Mouse (Mus musculus): ENCODE measurements around the gene Galnt6.
"Not testable (repeated sequence)": the region's sequence is repeated elsewhere in the genome, so short reads cannot be mapped to it uniquely, and the experiment has no call there.

Gene Galnt6

DNA sequence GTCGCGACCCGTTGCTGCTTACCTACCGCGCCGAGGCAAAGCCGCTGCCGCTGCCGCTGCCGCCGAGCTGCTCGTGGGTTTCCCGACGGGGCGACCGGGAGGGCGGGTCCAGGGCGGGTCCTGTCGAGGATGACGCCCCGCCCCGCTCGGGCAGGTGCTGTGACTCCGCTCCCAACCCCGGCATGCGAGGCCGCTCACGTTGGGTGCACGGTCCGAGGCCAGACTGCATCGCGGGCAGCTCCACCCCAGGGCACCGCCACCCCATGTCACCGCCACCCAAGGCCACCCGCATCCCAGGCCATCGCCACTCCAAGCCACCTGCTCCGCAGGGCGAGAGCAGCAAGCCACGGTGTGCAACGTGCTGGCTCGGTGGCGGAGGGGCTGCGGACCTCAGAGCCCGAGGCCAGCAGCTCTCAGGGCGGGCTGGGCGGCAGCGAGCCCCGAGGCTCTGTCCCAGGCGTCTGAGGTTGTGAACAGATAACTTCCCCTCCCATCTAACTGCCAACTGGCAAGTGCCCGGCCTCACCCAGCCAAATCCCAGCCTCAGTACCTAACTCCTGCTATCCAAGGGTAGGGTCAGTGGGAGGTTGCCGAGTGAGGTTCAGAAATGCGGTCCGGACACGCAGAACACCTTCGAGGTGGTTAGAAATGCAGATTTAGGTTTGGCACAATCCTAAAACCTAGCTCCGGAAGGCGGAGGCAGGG, at the start of gene Galnt6:
Gene Galnt6, minus strand, starts transcription at position 96 of the 705 bp plus-strand sequence.
- no peak for ATAC-seq (ENCODE audit: low TSS enrichment)

GRCm38 (mm10) chr15:100777020-100778016, 48.1 kb upstream of the Galnt6 start:
- peak; percentile 72 for ATAC-seq (ENCODE audit: low TSS enrichment)

DNA sequence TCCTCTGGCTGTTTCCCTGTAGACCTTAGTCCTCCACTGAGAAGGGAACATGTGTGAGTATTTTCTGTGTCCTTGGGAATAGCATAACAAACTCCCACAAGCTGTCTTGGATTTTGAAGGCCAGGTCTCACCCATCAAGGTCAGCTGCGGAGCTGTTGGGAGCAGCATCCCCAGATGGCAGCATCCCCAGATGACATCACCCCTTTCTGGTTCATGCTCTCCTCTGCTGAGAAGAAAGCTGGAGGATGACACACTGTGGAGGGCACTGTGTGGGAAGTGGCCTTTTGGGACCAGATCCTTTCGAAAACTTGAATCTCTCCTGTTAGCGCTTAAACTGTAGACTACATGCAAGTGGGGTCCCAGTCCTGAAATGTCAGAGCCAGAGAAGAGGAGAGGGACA, 47.2 kb upstream of the Galnt6 start:
- no peak for ATAC-seq (ENCODE audit: low TSS enrichment)

DNA sequence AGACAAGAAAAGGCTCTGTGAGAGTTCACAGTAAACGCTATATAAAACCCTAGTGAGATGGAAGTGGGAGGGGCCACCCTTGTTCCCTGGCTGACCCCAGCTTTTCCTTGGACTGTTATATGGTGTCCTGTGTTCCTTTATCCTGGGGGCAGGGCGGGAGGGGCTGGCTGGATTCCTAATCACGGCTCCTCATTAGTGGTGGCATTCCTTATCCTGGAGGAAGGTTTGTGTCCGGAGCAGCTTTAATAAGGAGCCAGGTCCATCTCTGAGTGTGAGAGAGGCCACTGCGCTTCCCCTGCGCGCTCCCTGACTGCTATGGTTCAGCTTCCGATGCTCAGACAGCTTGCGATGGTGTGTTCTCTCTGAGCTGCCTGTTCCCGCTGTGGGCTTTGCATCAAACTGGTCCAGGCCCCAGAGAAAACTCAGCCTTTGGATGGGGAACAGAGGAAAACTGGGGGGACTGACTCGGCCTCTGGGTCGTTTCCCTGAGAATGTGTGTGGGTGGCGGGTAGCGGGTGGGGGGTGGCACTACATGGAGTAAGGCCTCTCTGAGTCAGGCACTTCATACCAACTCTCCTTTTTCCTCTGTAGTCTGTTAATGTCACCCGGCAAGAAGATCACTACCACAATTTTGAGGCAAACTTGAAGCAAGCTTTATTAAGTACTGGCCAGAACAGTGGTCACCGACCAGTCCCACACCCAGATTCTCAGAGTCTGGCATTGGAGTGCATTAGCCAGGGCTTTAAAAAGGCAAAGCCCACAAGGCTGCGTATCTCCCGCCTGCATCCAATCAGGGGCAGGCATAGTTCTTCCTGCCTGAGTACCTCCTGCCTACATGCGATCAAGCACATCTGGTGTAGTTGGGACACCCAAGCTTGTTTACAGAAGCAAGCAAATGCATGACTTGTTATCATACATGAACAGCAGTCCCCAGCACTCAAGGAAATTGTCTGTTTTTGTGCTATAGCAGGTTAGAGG, 46.3 kb upstream of the Galnt6 start:
- ATAC-seq (ENCODE audit: low TSS enrichment) = no peak

DNA sequence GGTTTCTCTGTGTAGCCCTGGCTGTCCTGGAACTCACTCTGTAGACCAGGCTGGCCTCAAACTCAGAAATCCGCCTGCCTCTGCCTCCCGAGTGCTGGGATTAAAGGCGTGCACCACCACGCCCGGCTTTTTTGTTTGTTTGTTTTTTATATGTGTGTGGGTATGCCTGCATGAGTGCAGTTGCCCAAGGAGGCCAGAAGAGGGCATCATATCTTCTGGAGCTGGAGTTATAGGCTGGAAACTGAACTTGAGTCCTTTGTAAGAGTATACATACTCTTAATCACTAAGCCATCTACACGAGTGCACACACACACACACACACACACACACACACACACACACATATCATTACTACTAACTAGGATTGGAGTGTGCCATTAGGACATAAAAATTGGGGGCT, 44.7 kb upstream of the Galnt6 start:
- ATAC-seq (ENCODE audit: low TSS enrichment) = not testable (repeated sequence)

DNA sequence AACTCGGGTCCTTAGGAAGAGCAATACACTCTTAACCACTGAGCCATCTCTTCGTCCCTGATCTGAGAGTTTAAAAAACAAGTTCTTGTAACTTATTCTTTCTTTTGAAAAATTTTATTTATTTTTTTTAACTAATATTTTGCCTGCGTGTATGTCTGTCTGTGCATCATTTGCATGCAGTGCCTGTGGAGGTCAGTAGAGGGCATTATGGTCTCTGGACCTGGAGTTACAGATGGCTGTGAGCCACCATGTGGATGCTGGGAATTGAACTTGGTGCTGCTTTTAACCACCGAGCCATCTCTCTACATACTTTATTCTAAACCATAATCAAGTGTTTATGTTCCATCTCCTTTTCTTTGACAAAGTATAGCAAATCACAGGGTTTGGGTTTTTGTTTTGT, 43.5 kb upstream of the Galnt6 start:
- no peak for ATAC-seq (ENCODE audit: low TSS enrichment)

DNA sequence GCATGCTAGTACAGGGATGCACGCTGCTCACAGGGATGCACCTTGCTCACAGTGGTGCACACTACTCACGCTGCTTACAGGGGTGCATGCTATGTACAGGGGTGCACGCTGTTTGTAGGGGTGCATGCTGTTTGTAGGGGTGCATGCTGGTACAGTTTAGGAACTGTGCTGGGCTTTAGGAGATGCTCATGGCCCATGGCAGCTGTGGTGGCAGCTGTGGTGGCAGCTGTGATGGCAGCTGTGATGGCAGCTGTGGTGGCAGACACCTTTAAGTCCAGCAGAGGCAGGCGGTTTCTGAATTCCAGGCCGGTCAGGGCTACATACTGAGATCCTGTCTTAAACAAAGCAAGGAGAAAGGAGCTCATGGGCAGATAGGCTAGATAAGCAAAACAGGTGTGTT, 41.2 kb upstream of the Galnt6 start:
- no peak for ATAC-seq (ENCODE audit: low TSS enrichment)

DNA sequence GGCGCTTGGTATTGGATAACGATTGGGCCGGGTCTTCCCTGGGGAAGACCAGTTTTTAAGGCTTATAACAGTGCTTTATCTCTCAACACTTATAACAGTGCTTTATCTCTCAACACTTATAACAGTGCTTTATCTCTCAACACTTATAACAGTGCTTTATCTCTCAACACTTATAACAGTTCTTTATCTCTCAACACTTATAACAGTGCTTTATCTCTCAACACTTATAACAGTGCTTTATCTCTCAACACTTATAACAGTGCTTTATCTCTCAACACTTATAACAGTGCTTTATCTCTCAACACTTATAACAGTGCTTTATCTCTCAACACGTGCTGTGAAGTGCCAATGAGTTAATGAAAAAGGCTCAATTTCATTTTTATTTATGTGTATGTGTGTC, 39.8 kb upstream of the Galnt6 start:
- not testable (repeated sequence) for ATAC-seq (ENCODE audit: low TSS enrichment)

- no peak for ATAC-seq (ENCODE audit: low TSS enrichment)
These were observed 38.7 kb upstream of the Galnt6 start for GRCm38 (mm10) chr15:100767851-100768250.

DNA sequence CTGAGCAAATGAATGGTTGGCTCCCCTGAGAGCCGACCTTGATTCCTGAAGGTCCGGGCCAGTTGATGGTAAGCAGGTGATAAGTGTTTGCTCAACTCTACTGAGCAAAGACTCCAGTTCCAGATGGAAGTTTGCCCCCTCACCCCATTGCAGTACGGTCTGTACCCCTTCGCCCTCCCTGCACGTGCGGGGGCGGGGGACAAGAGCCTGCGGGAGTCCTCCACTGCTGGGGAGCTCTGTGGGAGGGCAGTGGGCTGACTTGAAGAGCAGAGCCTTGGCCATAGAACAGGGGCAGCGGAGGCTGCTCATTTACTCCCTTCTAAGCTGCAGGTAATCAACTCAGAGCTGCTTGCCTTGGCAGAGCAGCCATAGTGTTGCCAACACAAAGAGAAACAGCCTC, 37.6 kb upstream of the Galnt6 start:
- no peak for ATAC-seq (ENCODE audit: low TSS enrichment)

- no peak for ATAC-seq (ENCODE audit: low TSS enrichment)
These were observed 35.2 kb upstream of the Galnt6 start for GRCm38 (mm10) chr15:100764163-100764951.

DNA sequence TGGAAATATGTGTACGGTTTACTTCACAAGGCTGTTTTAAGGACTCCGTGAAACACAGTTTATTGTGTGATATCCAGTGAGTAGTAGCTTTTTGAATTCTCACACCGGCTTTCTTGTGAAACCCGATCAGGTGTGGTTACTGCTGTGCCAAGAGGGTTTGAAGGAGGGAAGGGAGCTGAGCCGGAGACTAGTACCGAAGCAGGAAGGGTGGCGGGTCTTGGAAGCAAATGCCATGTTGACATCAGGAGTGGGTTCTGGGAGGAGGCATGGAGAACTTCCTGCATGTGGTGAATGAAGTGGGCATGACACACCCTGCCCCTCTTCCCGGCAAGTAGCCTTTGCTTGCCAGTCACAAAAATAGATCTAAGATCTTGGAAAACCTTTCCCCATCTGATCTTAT, 33.5 kb upstream of the Galnt6 start:
- no peak for ATAC-seq (ENCODE audit: low TSS enrichment)

GRCm38 (mm10) chr15:100761419-100762185, 32.4 kb upstream of the Galnt6 start, which contains the start of gene Slc4a8:
Gene Slc4a8, plus strand, starts transcription at chr15:100761747.
- peak; percentile 89 for ATAC-seq (ENCODE audit: low TSS enrichment)

DNA sequence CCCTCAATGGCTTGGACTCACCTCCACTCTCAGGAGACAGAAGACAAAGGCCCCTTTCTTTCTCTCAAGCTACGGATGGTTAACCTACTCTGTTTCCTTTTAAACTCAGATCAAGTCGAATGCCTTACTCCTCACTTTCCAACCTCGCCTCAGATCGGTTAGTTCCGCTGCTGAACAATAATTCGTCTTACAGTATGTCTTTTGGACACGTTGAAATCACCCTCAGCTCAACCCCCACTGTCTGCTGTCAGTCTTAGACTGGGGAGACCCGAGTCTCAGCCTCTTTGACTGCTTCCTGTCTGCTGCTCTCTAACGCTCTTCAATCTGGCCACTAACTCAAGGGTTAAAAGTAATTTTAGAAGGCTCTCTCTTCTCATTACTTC, 31.9 kb upstream of the Galnt6 start:
- ATAC-seq (ENCODE audit: low TSS enrichment) = peak; percentile 14

DNA sequence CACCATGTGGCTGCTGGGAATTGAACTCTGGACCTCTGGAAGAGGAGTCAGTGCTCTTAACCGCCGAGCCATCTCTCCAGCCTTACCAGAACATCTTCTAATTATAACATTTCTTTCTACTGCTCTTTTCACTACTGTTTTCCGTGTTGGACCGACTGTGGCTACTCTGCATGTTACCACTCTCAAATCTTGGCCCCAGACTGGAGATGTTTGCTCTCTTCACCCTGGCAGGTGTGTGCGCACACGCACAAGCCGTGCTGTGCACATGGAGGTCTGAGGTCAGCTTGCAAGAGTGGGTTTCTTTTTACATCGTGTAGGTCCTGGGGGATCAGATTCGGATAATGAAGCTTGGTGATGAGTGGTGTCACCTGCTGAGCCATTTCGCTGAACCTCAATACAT, 30.1 kb upstream of the Galnt6 start:
- no peak for ATAC-seq (ENCODE audit: low TSS enrichment)

GRCm38 (mm10) chr15:100757527-100757978, 28.4 kb upstream of the Galnt6 start:
- peak; percentile 41; the same call in 1 of the 2 replicates for ATAC-seq (ENCODE audit: low TSS enrichment)

DNA sequence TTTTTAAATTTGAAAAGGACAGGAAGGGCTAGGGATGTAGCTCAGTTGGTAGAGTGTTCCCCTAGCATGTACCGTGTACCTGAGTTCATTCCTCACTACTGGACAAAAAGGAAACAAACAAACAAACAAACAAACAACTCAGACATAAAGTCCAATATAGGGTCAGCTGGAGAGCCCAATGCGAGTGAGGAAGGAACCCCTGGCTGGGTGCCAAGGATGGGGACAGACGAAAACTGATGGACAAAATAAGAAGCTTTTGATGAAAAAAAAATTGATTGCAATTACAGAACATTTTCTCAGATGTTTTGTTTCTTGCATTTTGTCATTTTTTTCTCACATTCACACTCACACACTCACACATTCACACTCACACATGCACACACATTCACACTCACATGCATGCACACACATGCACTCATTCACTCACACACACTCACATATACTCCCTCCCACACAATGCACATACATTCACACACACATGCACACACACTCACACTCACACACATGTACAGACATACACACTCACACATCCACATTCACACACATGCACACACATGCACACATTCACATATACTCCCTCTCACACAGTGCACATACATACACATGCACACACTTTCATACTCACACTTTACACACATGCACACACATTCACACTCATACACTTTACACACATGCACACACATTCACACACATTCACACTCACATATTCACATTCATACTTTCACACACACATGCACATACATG, 26.9 kb upstream of the Galnt6 start:
- ATAC-seq (ENCODE audit: low TSS enrichment) = no peak

DNA sequence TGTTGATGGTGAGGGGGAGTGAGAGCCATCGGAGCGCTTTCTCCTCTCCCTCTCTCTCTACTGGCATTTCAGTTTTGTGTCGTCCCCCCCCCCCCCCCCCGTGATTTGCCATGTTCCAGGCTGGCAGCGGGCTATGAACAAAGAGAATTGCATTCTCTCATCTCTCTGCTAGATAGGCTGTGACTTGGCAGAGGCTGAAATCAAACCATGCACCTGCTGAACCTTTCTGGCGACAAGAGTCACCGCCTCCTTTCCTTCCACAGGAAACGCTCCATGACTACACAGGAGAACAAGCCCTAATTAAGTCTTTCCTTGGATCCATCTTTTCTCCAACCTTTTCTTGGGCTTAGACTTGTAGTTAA, 26.3 kb upstream of the Galnt6 start:
- no peak for ATAC-seq (ENCODE audit: low TSS enrichment)

DNA sequence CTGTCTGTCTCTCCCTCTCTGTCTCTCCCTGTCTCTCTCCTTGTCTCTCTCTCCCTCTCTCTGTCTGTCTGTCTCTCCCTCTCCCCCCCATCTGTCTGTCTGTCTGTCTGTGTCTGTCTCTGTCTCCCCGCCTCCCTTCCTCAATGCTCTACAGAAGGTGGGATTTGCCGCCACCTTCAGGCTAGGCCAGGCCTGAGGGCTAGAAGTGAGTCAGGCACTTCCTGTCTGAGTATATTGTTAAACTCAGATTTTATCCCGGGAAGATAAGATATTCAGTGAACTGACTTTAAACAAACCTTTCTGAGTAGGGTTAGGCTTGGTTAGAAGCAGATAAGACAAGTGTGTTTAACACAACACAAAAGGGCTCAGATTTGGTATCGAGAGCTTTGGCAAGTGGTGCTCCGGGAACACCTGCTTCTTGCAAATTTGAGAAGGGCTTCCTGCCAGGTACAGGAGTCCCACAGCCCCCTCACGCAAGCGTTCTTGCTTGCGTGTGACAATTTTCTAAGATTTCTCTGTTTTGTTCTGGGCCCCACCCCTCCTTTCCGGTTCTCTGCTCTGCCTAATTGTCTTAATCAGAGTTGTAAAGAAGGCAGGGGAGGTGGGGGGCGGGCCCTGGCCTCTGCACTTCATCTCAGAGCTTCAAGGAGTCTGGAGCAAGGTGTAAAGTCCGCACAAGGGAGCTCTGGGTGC, 25.8 kb upstream of the Galnt6 start:
- no peak for ATAC-seq (ENCODE audit: low TSS enrichment)

Data from frontal cortex, adult (tissue).